Mouse (Mus musculus): ENCODE data around the gene St8sia2. TPM values are rescaled to one million over a fixed set of nuclear protein-coding genes. Genes with fewer than 3 reads are reported as not detected.

St8sia2 gene
- polyA plus RNA-seq, 1 experiment, result 0.12 TPM

GRCm38 (mm10) chr7:73890891-73891610 is 122.4 kb downstream of the St8sia2 start:
- H3K36me3 ChIP-seq (ENCODE audit: control insufficient read depth, insufficient read depth, low read length), result no peaks in the 10 kb centered on the region
- no peak overlapping the region for H3K27ac ChIP-seq (ENCODE audit: insufficient read depth, low read length)
- H3K4me3 ChIP-seq (ENCODE audit: extremely low read depth, insufficient read depth, insufficient read length), result no peak overlapping the region
- H3K27me3 ChIP-seq (ENCODE audit: control insufficient read depth, insufficient read depth, low read length), result no peaks in the 10 kb centered on the region
- WGBS, result 89% methylated on average over 9 of the region's 9 CpGs
- TF ChIP-seq CTCF (IDR thresholded peaks at IDR 0.05; ENCODE audit: extremely low read depth, insufficient read depth, insufficient read length, insufficient replicate concordance) (no peak), POLR2A (IDR thresholded peaks at IDR 0.05; ENCODE audit: low read depth, low read length) (no peak)
- H3K4me1 ChIP-seq (ENCODE audit: control insufficient read depth, insufficient read depth, insufficient read length), result no peaks in the 10 kb centered on the region
- DNase-seq (ENCODE audit: low read depth in 1 of 2, low spot score in 2 of 2), result no peak

GRCm38 (mm10) chr7:73890466-73890865 is 123.0 kb downstream of the St8sia2 start:
- Histone ChIP-seq H3K27ac (ENCODE audit: insufficient read depth, low read length) (no peak overlapping the region), H3K27me3 (ENCODE audit: control insufficient read depth, insufficient read depth, low read length) (no peaks in the 10 kb centered on the region), H3K4me1 (ENCODE audit: control insufficient read depth, insufficient read depth, insufficient read length) (no peaks in the 10 kb centered on the region), H3K36me3 (ENCODE audit: control insufficient read depth, insufficient read depth, low read length) (no peaks in the 10 kb centered on the region), H3K4me3 (ENCODE audit: extremely low read depth, insufficient read depth, insufficient read length) (no peak overlapping the region)
- 89% methylated on average over 5 of the region's 5 CpGs for WGBS
- DNase-seq (ENCODE audit: low read depth in 1 of 2, low spot score in 2 of 2), result no peak
- TF ChIP-seq POLR2A (IDR thresholded peaks at IDR 0.05; ENCODE audit: low read depth, low read length), result no peak
- no peak for TF ChIP-seq CTCF (IDR thresholded peaks at IDR 0.05; ENCODE audit: extremely low read depth, insufficient read depth, insufficient read length, insufficient replicate concordance)

Data from spleen, adult 2 months (tissue).